Mouse (Mus musculus): Measurements from ENCODE around the gene Gm21693.
"Not testable (repeated sequence)": the region's sequence is repeated elsewhere in the genome, so short reads cannot be mapped to it uniquely, and the experiment has no call there.

The Gm21693 gene

DNA sequence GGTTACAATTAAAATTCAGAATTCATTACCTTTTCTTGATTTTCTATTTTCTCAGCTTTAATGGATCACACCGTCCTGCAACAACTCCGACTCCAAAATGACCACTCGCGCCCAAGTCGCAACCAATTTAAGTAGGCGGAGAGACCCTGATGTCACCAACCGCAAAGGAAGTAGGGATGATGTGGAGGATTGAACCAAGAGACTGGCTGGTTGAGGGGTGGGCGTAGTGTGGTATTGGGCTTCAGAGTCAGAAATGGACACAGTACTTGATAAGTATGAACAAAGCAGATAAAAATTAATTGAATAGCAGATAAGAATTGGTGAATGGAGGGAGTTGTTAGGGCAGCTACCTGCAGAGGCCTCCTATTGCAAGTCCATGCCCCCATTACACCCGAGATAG is at the start of gene Gm21693:
Gene Gm21693 (minus strand): TSS at position 101 of the 400 bp plus-strand sequence.
- CTCF ChIA-PET, POLR2A ChIA-PET: not testable (repeated sequence)

DNA sequence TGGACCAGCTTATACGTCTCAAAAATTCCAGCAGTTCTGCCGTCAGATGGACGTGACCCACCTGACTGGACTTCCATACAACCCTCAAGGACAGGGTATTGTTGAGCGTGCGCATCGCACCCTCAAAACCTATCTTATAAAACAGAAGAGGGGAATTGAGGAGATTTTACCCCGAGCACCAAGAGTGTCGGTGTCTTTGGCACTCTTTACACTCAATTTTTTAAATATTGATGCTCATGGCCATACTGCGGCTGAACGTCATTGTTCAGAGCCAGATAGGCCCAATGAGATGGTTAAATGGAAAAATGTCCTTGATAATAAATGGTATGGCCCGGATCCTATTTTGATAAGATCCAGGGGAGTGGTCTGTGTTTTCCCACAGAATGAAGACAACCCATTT is 4.5 kb downstream of the Gm21693 start:
- POLR2A ChIA-PET, CTCF ChIA-PET: not testable (repeated sequence)

DNA sequence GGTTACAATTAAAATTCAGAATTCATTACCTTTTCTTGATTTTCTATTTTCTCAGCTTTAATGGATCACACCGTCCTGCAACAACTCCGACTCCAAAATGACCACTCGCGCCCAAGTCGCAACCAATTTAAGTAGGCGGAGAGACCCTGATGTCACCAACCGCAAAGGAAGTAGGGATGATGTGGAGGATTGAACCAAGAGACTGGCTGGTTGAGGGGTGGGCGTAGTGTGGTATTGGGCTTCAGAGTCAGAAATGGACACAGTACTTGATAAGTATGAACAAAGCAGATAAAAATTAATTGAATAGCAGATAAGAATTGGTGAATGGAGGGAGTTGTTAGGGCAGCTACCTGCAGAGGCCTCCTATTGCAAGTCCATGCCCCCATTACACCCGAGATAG is 38.8 kb downstream of the Gm21693 start, which contains the start of gene Gm21677:
Gene Gm21677 (minus strand): TSS at position 101 of the 400 bp plus-strand sequence.
- CTCF ChIA-PET, POLR2A ChIA-PET: not testable (repeated sequence)

All from embryonic stem cell, embryonic (primary cell).